Mouse (Mus musculus) heart, embryonic 12.5 days (tissue): ENCODE results near the gene Acat3. TPM values are rescaled to one million over a fixed set of nuclear protein-coding genes. Genes with fewer than 3 reads are reported as not detected.
A peak's percentile ranks its signal among the peaks of the same experiment; 100 is the strongest.
"Not testable (repeated sequence)": the region's sequence is repeated elsewhere in the genome, so short reads cannot be mapped to it uniquely, and the experiment has no call there.

Experiments used
- ATAC-seq: fragments of 200-750 bp; cut with Nextera tagmentation; 2 replicates; pipeline ENCODE4 v1.8.0; 2017; ENCODE audit warnings: moderate TSS enrichment, moderate library complexity; ENCODE audit not compliant: insufficient number of reproducible peaks, low FRiP score
- H3K27ac ChIP-seq: fragments of 300-500 bp; sonication (generic); 2 replicates; pipeline ENCODE4 v1.5.1; 2016; ENCODE audit warnings: mild to moderate bottlenecking, moderate library complexity; ENCODE audit not compliant: poor library complexity, severe bottlenecking
- H3K27me3 ChIP-seq: fragments of 300-500 bp; sonication (generic); replicated peaks from 2 replicates; pipeline ENCODE4 v1.6.1; 2016; ENCODE audit warnings: mild to moderate bottlenecking, moderate library complexity
- H3K36me3 ChIP-seq: fragments of 300-500 bp; sonication (generic); 2 replicates; pipeline ENCODE4 v1.6.1; 2016; ENCODE audit warnings: mild to moderate bottlenecking, moderate library complexity
- H3K4me1 ChIP-seq: fragments of 300-500 bp; sonication (generic); replicated peaks from 2 replicates; pipeline ENCODE4 v1.6.1; 2016; ENCODE audit warnings: mild to moderate bottlenecking
- H3K4me2 ChIP-seq: fragments of 300-500 bp; sonication (generic); 2 replicates; pipeline ENCODE4 v1.6.1; 2016; ENCODE audit warnings: mild to moderate bottlenecking, moderate library complexity
- H3K4me3 ChIP-seq: fragments of 300-500 bp; sonication (generic); 2 replicates; pipeline ENCODE4 v1.5.1; 2016; ENCODE audit warnings: mild to moderate bottlenecking
- H3K9ac ChIP-seq: fragments of 300-500 bp; sonication (generic); 2 replicates; pipeline ENCODE4 v1.6.1; 2016; ENCODE audit warnings: mild to moderate bottlenecking, moderate library complexity
- H3K9me3 ChIP-seq: fragments of 300-500 bp; sonication (generic); replicated peaks from 2 replicates; pipeline ENCODE4 v1.6.1; 2016; ENCODE audit warnings: mild to moderate bottlenecking, moderate library complexity
- WGBS: fragments of 180-500 bp; shearing (Covaris S2); methylation state at CpG from one replicate; pipeline ENCODE4 v1.1.7; 2016; 5-methylcytosine and 5-hydroxymethylcytosine counted together
- polyA plus RNA-seq: library from polyadenylated mRNA; unstranded; fragments of >200 nt; fragmentation: Nextera tagmentation; extraction: Ambion mirVana; gene quantifications from 2 replicates; pipeline ENCODE4 v1.2.1, GENCODE M21; 2016

Gene Acat3
- 0.57 and 0.61 TPM in 2 replicates for polyA plus RNA-seq

GRCm38 (mm10) chr17:12940151-12940805 lies at the start of gene Acat3:
Acat3 (minus strand) TSS chr17:12940600.
- peak within 1 kb of the TSS; percentile 65 for H3K9ac ChIP-seq
- H3K9me3 ChIP-seq, result no peaks in the 10 kb centered on the region
- peak within 1 kb of the TSS; percentile 84 for H3K4me2 ChIP-seq
- H3K27ac ChIP-seq, result no peak within 1 kb of the TSS
- 15% methylated on average over 25 of the region's 27 CpGs for WGBS
- H3K4me3 ChIP-seq, result peak within 1 kb of the TSS; percentile 42
- peaks cover 25% of the 10 kb centered on the region for H3K36me3 ChIP-seq
- H3K27me3 ChIP-seq, result no peaks in the 10 kb centered on the region; the same call in 1 of the 2 replicates
- peaks cover 11% of the 10 kb centered on the region for H3K4me1 ChIP-seq
- peak; percentile 67 for ATAC-seq

- not testable (repeated sequence) for ATAC-seq, H3K4me1 ChIP-seq, H3K27me3 ChIP-seq
Observed at GRCm38 (mm10) chr17:12988096-12988495, 47.7 kb upstream of the Acat3 start.

GRCm38 (mm10) chr17:12983988-12984387 lies 43.6 kb upstream of the Acat3 start:
- Histone ChIP-seq H3K27me3 (no peaks in the 10 kb centered on the region), H3K9ac (no peak overlapping the region), H3K4me1 (no peaks in the 10 kb centered on the region; the same call in 1 of the 2 replicates), H3K36me3 (peaks cover 64% of the 10 kb centered on the region), H3K27ac (no peak overlapping the region), H3K4me3 (no peak overlapping the region), H3K9me3 (no peaks in the 10 kb centered on the region), H3K4me2 (no peak overlapping the region)
- 69% methylated on average over 2 of the region's 2 CpGs for WGBS
- ATAC-seq, result no peak

More at GRCm38 (mm10) chr17:12988096-12988495, 47.7 kb upstream of the Acat3 start:
- H3K9ac ChIP-seq, H3K9me3 ChIP-seq, H3K27ac ChIP-seq, H3K4me3 ChIP-seq, H3K4me2 ChIP-seq: not testable (repeated sequence)
- H3K36me3 ChIP-seq, result peaks cover 31% of the 10 kb centered on the region
- WGBS, result 91% methylated on average over 8 of the region's 8 CpGs

GRCm38 (mm10) chr17:12978546-12978945 lies 38.1 kb upstream of the Acat3 start:
- H3K9ac ChIP-seq, result no peak overlapping the region
- H3K27me3 ChIP-seq, result no peaks in the 10 kb centered on the region
- no peak overlapping the region for H3K4me2 ChIP-seq
- H3K36me3 ChIP-seq, result peaks cover 72% of the 10 kb centered on the region
- no peaks in the 10 kb centered on the region for H3K9me3 ChIP-seq
- WGBS, result 96% methylated on average over 1 of the region's 1 CpGs
- no peak overlapping the region for H3K27ac ChIP-seq
- H3K4me3 ChIP-seq, result no peak overlapping the region
- no peaks in the 10 kb centered on the region for H3K4me1 ChIP-seq
- ATAC-seq, result no peak

- Histone ChIP-seq H3K36me3 (peaks cover 54% of the 10 kb centered on the region), H3K27ac (no peak overlapping the region), H3K4me1 (no peaks in the 10 kb centered on the region), H3K27me3 (no peaks in the 10 kb centered on the region), H3K9me3 (no peaks in the 10 kb centered on the region), H3K9ac (no peak overlapping the region), H3K4me2 (no peak overlapping the region), H3K4me3 (no peak overlapping the region)
- no peak for ATAC-seq
- 86% methylated on average over 2 of the region's 2 CpGs for WGBS
Observed at GRCm38 (mm10) chr17:12973851-12974250, 33.5 kb upstream of the Acat3 start.

GRCm38 (mm10) chr17:12967173-12967572 lies 26.8 kb upstream of the Acat3 start:
- Histone ChIP-seq H3K9me3 (no peaks in the 10 kb centered on the region), H3K9ac (no peak overlapping the region), H3K36me3 (peaks cover 36% of the 10 kb centered on the region), H3K4me2 (no peak overlapping the region), H3K27me3 (no peaks in the 10 kb centered on the region), H3K27ac (no peak overlapping the region), H3K4me3 (no peak overlapping the region), H3K4me1 (no peaks in the 10 kb centered on the region)
- WGBS, result 90% methylated on average over 2 of the region's 2 CpGs
- ATAC-seq, result no peak

- H3K4me1 ChIP-seq, result peaks cover 5% of the 10 kb centered on the region; the same call in 1 of the 2 replicates
- H3K27me3 ChIP-seq, result no peaks in the 10 kb centered on the region
- no peak overlapping the region for H3K4me3 ChIP-seq
- H3K36me3 ChIP-seq, result peaks cover 23% of the 10 kb centered on the region
- no peak overlapping the region for H3K9ac ChIP-seq
- no peak overlapping the region for H3K27ac ChIP-seq
- H3K4me2 ChIP-seq, result no peak overlapping the region
- H3K9me3 ChIP-seq, result no peaks in the 10 kb centered on the region
- WGBS, result 73% methylated on average over 3 of the region's 3 CpGs
- ATAC-seq, result no peak
Observed at GRCm38 (mm10) chr17:12963476-12963875, 23.1 kb upstream of the Acat3 start.

- peak; percentile 98 for ATAC-seq
- Histone ChIP-seq H3K36me3 (peaks cover 16% of the 10 kb centered on the region), H3K9ac (peak within 1 kb of the TSS; percentile 67), H3K4me3 (peak within 1 kb of the TSS; percentile 65), H3K27me3 (no peaks in the 10 kb centered on the region), H3K9me3 (no peaks in the 10 kb centered on the region), H3K4me2 (peak within 1 kb of the TSS; percentile 72), H3K4me1 (peaks cover 5% of the 10 kb centered on the region; the same call in 1 of the 2 replicates), H3K27ac (peak within 1 kb of the TSS; percentile 69)
- under 1% methylated on average over 42 of the region's 42 CpGs for WGBS
Observed at GRCm38 (mm10) chr17:12960331-12960873, 20.0 kb upstream of the Acat3 start, which contains the start of gene Acat2. Acat2 (minus strand) TSS chr17:12960747.

GRCm38 (mm10) chr17:12959377-12959776 lies 19.0 kb upstream of the Acat3 start:
- ATAC-seq, H3K27me3 ChIP-seq, H3K27ac ChIP-seq, H3K4me1 ChIP-seq, H3K9me3 ChIP-seq, H3K9ac ChIP-seq, H3K4me3 ChIP-seq: not testable (repeated sequence)
- peaks cover 15% of the 10 kb centered on the region; the same call in 1 of the 2 replicates for H3K36me3 ChIP-seq
- WGBS, result 75% methylated on average over 1 of the region's 2 CpGs
- H3K4me2 ChIP-seq, result 0 out of 2 replicates have a peak overlapping the region, but pooled peaks have one; percentile 16

GRCm38 (mm10) chr17:12956664-12957063 lies 16.3 kb upstream of the Acat3 start:
- Histone ChIP-seq H3K27me3 (no peaks in the 10 kb centered on the region), H3K27ac (no peak overlapping the region), H3K9me3 (no peaks in the 10 kb centered on the region), H3K4me2 (no peak overlapping the region), H3K9ac (no peak overlapping the region), H3K4me1 (peaks cover 5% of the 10 kb centered on the region; the same call in 1 of the 2 replicates), H3K4me3 (no peak overlapping the region), H3K36me3 (peaks cover 30% of the 10 kb centered on the region)
- ATAC-seq, result no peak
- 86% methylated on average over 8 of the region's 8 CpGs for WGBS

- no peaks in the 10 kb centered on the region for H3K4me1 ChIP-seq
- H3K27ac ChIP-seq, result no peak overlapping the region
- H3K4me2 ChIP-seq, result no peak overlapping the region
- H3K27me3 ChIP-seq, result no peaks in the 10 kb centered on the region
- no peak overlapping the region for H3K9ac ChIP-seq
- no peak for ATAC-seq
- peaks cover 62% of the 10 kb centered on the region for H3K36me3 ChIP-seq
- no peak overlapping the region for H3K4me3 ChIP-seq
- H3K9me3 ChIP-seq, result no peaks in the 10 kb centered on the region
- WGBS, result 95% methylated on average over 5 of the region's 5 CpGs
Observed at GRCm38 (mm10) chr17:12949669-12950068, 9.3 kb upstream of the Acat3 start.
